Mouse (Mus musculus) midbrain, embryonic 14.5 days (tissue): Measurements from ENCODE around the gene Ccdc14. TPM values are rescaled to one million over a fixed set of nuclear protein-coding genes. Genes with fewer than 3 reads are reported as not detected.
A peak's percentile ranks its signal among the peaks of the same experiment; 100 is the strongest.

Experiments used
- ATAC-seq: fragments of 200-750 bp; cut with Nextera tagmentation; 2 replicates; pipeline ENCODE4 v1.8.0; 2017; ENCODE audit warnings: moderate number of reproducible peaks, moderate library complexity; ENCODE audit not compliant: low FRiP score, low TSS enrichment
- DNase-seq: peaks from one replicate; pipeline ENCODE4 v3.0.0-alpha.2; 2015
- H3K27ac ChIP-seq: fragments of 300-500 bp; sonication (generic); replicated peaks from 2 replicates; pipeline ENCODE4 v1.5.1; 2014; ENCODE audit warnings: mild to moderate bottlenecking, low read depth, low read length, moderate library complexity
- H3K27me3 ChIP-seq: fragments of 300-500 bp; sonication (generic); 2 replicates; pipeline ENCODE4 v1.6.1; 2014; ENCODE audit warnings: low read length, control low read depth, mixed read lengths; ENCODE audit not compliant: control insufficient read depth, insufficient read depth
- H3K36me3 ChIP-seq: fragments of 300-500 bp; sonication (generic); 2 replicates; pipeline ENCODE4 v1.6.1; 2014; ENCODE audit warnings: low read length, control low read depth; ENCODE audit not compliant: control insufficient read depth, insufficient read depth
- H3K4me1 ChIP-seq: fragments of 300-500 bp; sonication (generic); 2 replicates; pipeline ENCODE4 v1.6.1; 2014; ENCODE audit warnings: mild to moderate bottlenecking, antibody characterized with exemption, low read length, control low read depth; ENCODE audit not compliant: control insufficient read depth, insufficient read depth
- H3K4me2 ChIP-seq: fragments of 300-500 bp; sonication (generic); 2 replicates; pipeline ENCODE4 v1.6.1; 2014; ENCODE audit warnings: mild to moderate bottlenecking, low read length, moderate library complexity
- H3K4me3 ChIP-seq: fragments of 300-500 bp; sonication (generic); replicated peaks from 2 replicates; pipeline ENCODE4 v1.5.1; 2014; ENCODE audit warnings: low read depth, low read length
- H3K9ac ChIP-seq: fragments of 300-500 bp; sonication (generic); replicated peaks from 2 replicates; pipeline ENCODE4 v1.6.1; 2014; ENCODE audit warnings: mild to moderate bottlenecking, low read length, moderate library complexity
- H3K9me3 ChIP-seq: fragments of 300-500 bp; sonication (generic); 2 replicates; pipeline ENCODE4 v1.6.1; 2016; ENCODE audit warnings: low read length, control low read depth, mixed read lengths; ENCODE audit not compliant: control insufficient read depth
- WGBS: fragments of 180-500 bp; shearing (Covaris S2); extraction: QIAGEN DNeasy Blood & Tissue Kit; methylation state at CpG from one replicate; pipeline ENCODE4 v1.1.7; 2014; 5-methylcytosine and 5-hydroxymethylcytosine counted together
- polyA plus RNA-seq: library from polyadenylated mRNA; unstranded; fragments of >200 nt; fragmentation: Nextera tagmentation; extraction: Ambion mirVana; gene quantifications from 2 replicates; pipeline ENCODE4 v1.2.1, GENCODE M21; 2014

Ccdc14 gene
- polyA plus RNA-seq, 1 experiment from 2014 or later: 4.8 TPM

- ATAC-seq: peak; percentile 46; the same call in 1 of the 2 replicates
- Histone ChIP-seq H3K4me1 (0 out of 2 replicates have a peak, but pooled peaks cover 3% of the 10 kb centered on the region), H3K4me3 (0 out of 2 replicates have a peak overlapping the region, but pooled peaks have one; percentile 2), H3K9ac (no peak overlapping the region), H3K27ac (no peak overlapping the region), H3K4me2 (peak overlapping the region; percentile 37), H3K27me3 (0 out of 2 replicates have a peak, but pooled peaks cover 9% of the 10 kb centered on the region), H3K9me3 (no peaks in the 10 kb centered on the region), H3K36me3 (no peaks in the 10 kb centered on the region)
- 3% methylated on average over 20 of the region's 20 CpGs for WGBS
- DNase-seq: peak; percentile 89
Observed at GRCm38 (mm10) chr16:34667031-34667726, 23.2 kb upstream of the Ccdc14 start.

GRCm38 (mm10) chr16:34668341-34668740 lies 22.1 kb upstream of the Ccdc14 start:
- 0 out of 2 replicates have a peak, but pooled peaks cover 9% of the 10 kb centered on the region for H3K27me3 ChIP-seq
- no peak overlapping the region for H3K9ac ChIP-seq
- ATAC-seq: no peak
- H3K9me3 ChIP-seq: no peaks in the 10 kb centered on the region
- no peak for DNase-seq
- no peaks in the 10 kb centered on the region for H3K36me3 ChIP-seq
- H3K27ac ChIP-seq: no peak overlapping the region
- H3K4me1 ChIP-seq: 0 out of 2 replicates have a peak, but pooled peaks cover 3% of the 10 kb centered on the region
- no peak overlapping the region for H3K4me3 ChIP-seq
- WGBS: 64% methylated on average over 9 of the region's 9 CpGs
- no peak overlapping the region for H3K4me2 ChIP-seq

- no peak overlapping the region for H3K4me2 ChIP-seq
- H3K4me3 ChIP-seq: no peak overlapping the region
- no peak overlapping the region for H3K27ac ChIP-seq
- DNase-seq (no peak), ATAC-seq (no peak)
- no peaks in the 10 kb centered on the region for H3K36me3 ChIP-seq
- WGBS: 57% methylated on average over 7 of the region's 7 CpGs
- 0 out of 2 replicates have a peak, but pooled peaks cover 6% of the 10 kb centered on the region for H3K27me3 ChIP-seq
- no peaks in the 10 kb centered on the region for H3K9me3 ChIP-seq
- H3K9ac ChIP-seq: no peak overlapping the region
- 0 out of 2 replicates have a peak, but pooled peaks cover 3% of the 10 kb centered on the region for H3K4me1 ChIP-seq
Observed at GRCm38 (mm10) chr16:34671966-34672365, 18.4 kb upstream of the Ccdc14 start.

- no peaks in the 10 kb centered on the region for H3K9me3 ChIP-seq
- H3K9ac ChIP-seq: no peak overlapping the region
- DNase-seq (no peak), ATAC-seq (no peak)
- H3K27ac ChIP-seq: no peak overlapping the region
- H3K4me2 ChIP-seq: no peak overlapping the region
- H3K4me3 ChIP-seq: no peak overlapping the region
- 0 out of 2 replicates have a peak, but pooled peaks cover under 1% of the 10 kb centered on the region for H3K27me3 ChIP-seq
- 58% methylated on average over 3 of the region's 3 CpGs for WGBS
- H3K36me3 ChIP-seq: no peaks in the 10 kb centered on the region
- no peaks in the 10 kb centered on the region for H3K4me1 ChIP-seq
Observed at GRCm38 (mm10) chr16:34672822-34673221, 17.6 kb upstream of the Ccdc14 start.

- Histone ChIP-seq H3K9me3 (no peaks in the 10 kb centered on the region), H3K27me3 (no peaks in the 10 kb centered on the region), H3K36me3 (no peaks in the 10 kb centered on the region), H3K27ac (no peak overlapping the region), H3K4me3 (no peak overlapping the region), H3K9ac (no peak overlapping the region), H3K4me2 (no peak overlapping the region), H3K4me1 (no peaks in the 10 kb centered on the region)
- no peak for ATAC-seq
- 78% methylated on average over 6 of the region's 6 CpGs for WGBS
- DNase-seq: peak; percentile 58
Observed at GRCm38 (mm10) chr16:34674365-34674764, 16.1 kb upstream of the Ccdc14 start.

GRCm38 (mm10) chr16:34681823-34682222 lies 8.6 kb upstream of the Ccdc14 start:
- no peak for ATAC-seq

GRCm38 (mm10) chr16:34689879-34690278 lies 537 bp upstream of the Ccdc14 start:
- Histone ChIP-seq H3K4me3 (peak overlapping the region; percentile 54), H3K36me3 (no peaks in the 10 kb centered on the region), H3K9ac (no peak overlapping the region; the same call in 1 of the 2 replicates), H3K4me1 (peaks cover 6% of the 10 kb centered on the region), H3K27ac (no peak overlapping the region; the same call in 1 of the 2 replicates), H3K4me2 (peak overlapping the region; percentile 91), H3K9me3 (no peaks in the 10 kb centered on the region), H3K27me3 (no peaks in the 10 kb centered on the region)
- DNase-seq (no peak), ATAC-seq (no peak)
- WGBS: 81% methylated on average over 3 of the region's 3 CpGs

More at GRCm38 (mm10) chr16:34681823-34682222, 8.6 kb upstream of the Ccdc14 start:
- Histone ChIP-seq H3K36me3 (no peaks in the 10 kb centered on the region), H3K4me3 (no peak overlapping the region), H3K27ac (no peak overlapping the region), H3K9me3 (no peaks in the 10 kb centered on the region), H3K4me1 (no peaks in the 10 kb centered on the region), H3K27me3 (no peaks in the 10 kb centered on the region), H3K9ac (no peak overlapping the region), H3K4me2 (no peak overlapping the region)
- DNase-seq: no peak

GRCm38 (mm10) chr16:34691156-34691555 lies 740 bp downstream of the Ccdc14 start:
- WGBS: 7% methylated on average over 11 of the region's 11 CpGs
- Histone ChIP-seq H3K27me3 (no peaks in the 10 kb centered on the region), H3K4me1 (peaks cover 6% of the 10 kb centered on the region), H3K9ac (peak overlapping the region; percentile 54), H3K9me3 (no peaks in the 10 kb centered on the region), H3K27ac (peak overlapping the region; percentile 85; the same call in 1 of the 2 replicates), H3K36me3 (no peaks in the 10 kb centered on the region), H3K4me3 (peak overlapping the region; percentile 54), H3K4me2 (peak overlapping the region; percentile 91)
- DNase-seq (peak; percentile 25), ATAC-seq (no peak)

- no peak for DNase-seq
- H3K9ac ChIP-seq: no peak overlapping the region
- no peak for ATAC-seq
- no peak overlapping the region for H3K27ac ChIP-seq
- H3K9me3 ChIP-seq: no peaks in the 10 kb centered on the region
- 94% methylated on average over 6 of the region's 7 CpGs for WGBS
- H3K27me3 ChIP-seq: no peaks in the 10 kb centered on the region
- H3K4me3 ChIP-seq: no peak overlapping the region
- peaks cover 4% of the 10 kb centered on the region for H3K36me3 ChIP-seq
- H3K4me1 ChIP-seq: peaks cover 6% of the 10 kb centered on the region
- no peak overlapping the region for H3K4me2 ChIP-seq
Observed at GRCm38 (mm10) chr16:34694477-34694876, 4.1 kb downstream of the Ccdc14 start.
